Mouse (Mus musculus): ENCODE measurements around the gene Fndc3b.

DNA sequence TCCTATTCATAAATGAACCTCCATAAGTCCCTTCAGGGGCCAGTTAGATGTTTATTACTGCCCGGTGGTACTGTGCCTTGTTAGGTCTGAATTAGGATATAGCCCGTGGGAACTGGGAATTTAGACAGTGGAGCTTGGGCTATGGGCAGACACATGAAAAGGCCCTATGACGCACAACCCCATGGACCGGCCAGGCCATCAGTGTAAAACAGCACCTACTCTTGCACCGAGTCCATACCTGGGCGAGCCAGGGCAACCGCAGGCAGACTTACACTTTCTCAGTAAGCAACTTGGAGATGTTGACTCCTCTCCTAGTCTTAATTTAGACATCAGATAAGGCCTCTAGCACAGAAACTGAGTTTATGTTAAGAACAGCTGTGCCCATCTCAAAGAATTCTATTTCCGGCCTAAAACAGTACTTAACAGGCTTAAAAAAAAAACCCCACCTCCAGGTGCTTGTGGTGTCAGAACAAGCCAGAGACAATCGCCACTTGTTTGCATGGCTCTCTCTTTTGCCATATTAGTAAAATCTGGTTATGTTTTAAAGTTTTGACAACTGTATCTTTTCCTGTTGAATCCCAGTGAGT, 248.7 kb downstream of the Fndc3b start:
- no peak for TF ChIP-seq POLR2A (IDR thresholded peaks at IDR 0.05; ENCODE audit: extremely low read depth, insufficient read depth, low read length)
- no peak for TF ChIP-seq CTCF (IDR thresholded peaks at IDR 0.05; ENCODE audit: extremely low read depth, insufficient read depth, low read length)

Data from cortical plate, adult 2 months (tissue).